Mouse (Mus musculus) liver, adult 2 months (tissue): Measurements from ENCODE around the gene Cyb5r1. TPM values are rescaled to one million over a fixed set of nuclear protein-coding genes. Genes with fewer than 3 reads are reported as not detected.
"Not testable (repeated sequence)": the region's sequence is repeated elsewhere in the genome, so short reads cannot be mapped to it uniquely, and the experiment has no call there.

Experiments used
- DNase-seq: peaks from one replicate; pipeline ENCODE4 v3.0.0-alpha.2; 2011; ENCODE audit warnings: low read depth, low spot score; ENCODE audit errors: extremely low read depth
- H3K27ac ChIP-seq: fragments of 200-500 bp; replicated peaks from 2 replicates; pipeline ENCODE4 v1.5.1; 2012; ENCODE audit warnings: low read depth, mild to moderate bottlenecking, control low read depth, inconsistent platforms, low read length; ENCODE audit not compliant: insufficient read depth
- H3K27me3 ChIP-seq: fragments of 200-500 bp; 2 replicates; pipeline ENCODE4 v1.6.1; 2012; ENCODE audit warnings: mild to moderate bottlenecking, moderate library complexity, low read length, inconsistent platforms; ENCODE audit not compliant: control insufficient read depth, insufficient read depth
- H3K36me3 ChIP-seq: fragments of 200-500 bp; 2 replicates; pipeline ENCODE4 v1.6.1; 2012; ENCODE audit warnings: low read length, inconsistent platforms; ENCODE audit not compliant: control insufficient read depth, insufficient read depth
- H3K4me1 ChIP-seq: fragments of 200-500 bp; 2 replicates; pipeline ENCODE4 v1.6.1; 2011; ENCODE audit warnings: low read length; ENCODE audit not compliant: control insufficient read depth, insufficient read depth
- H3K4me3 ChIP-seq: fragments of 200-500 bp; 2 replicates; pipeline ENCODE4 v1.5.1; 2011; ENCODE audit warnings: low read depth, mild to moderate bottlenecking, control low read depth, low read length, moderate library complexity; ENCODE audit not compliant: insufficient read depth
- H3K79me2 ChIP-seq: fragments of 200-500 bp; 2 replicates; pipeline ENCODE4 v1.6.1; 2012; ENCODE audit warnings: inconsistent platforms, mild to moderate bottlenecking, low read length, moderate library complexity; ENCODE audit not compliant: control insufficient read depth, insufficient read depth
- H3K9ac ChIP-seq: fragments of 200-500 bp; 2 replicates; pipeline ENCODE4 v1.6.1; 2012; ENCODE audit warnings: low read depth, mild to moderate bottlenecking, control low read depth, inconsistent platforms, low read length
- CTCF ChIP-seq: fragments of 200-500 bp; IDR thresholded peaks from 2 replicates; pipeline ENCODE4 v1.5.1; 2011; ENCODE audit warnings: low read depth, low read length, control low read depth
- POLR2A ChIP-seq: fragments of 200-500 bp; IDR thresholded peaks from 2 replicates; pipeline ENCODE4 v1.6.1; 2011; ENCODE audit warnings: low read length, control low read depth; ENCODE audit not compliant: insufficient read depth; ENCODE audit errors: extremely low read depth
- WGBS: fragments of 180-500 bp; shearing (Covaris S2); methylation state at CpG from one replicate; pipeline ENCODE4 v1.1.7; 2018; 5-methylcytosine and 5-hydroxymethylcytosine counted together
- polyA plus RNA-seq: library from polyadenylated mRNA; depleted of rRNA; stranded (reverse); fragments of >200 nt; gene quantifications from 2 replicates; pipeline ENCODE4 v1.2.3, GENCODE M21; 2012
- total RNA-seq: library from RNA; depleted of rRNA; stranded (reverse); fragments of >200 nt; gene quantifications from 2 replicates; pipeline ENCODE4 v1.2.3, GENCODE M21; 2014

Cyb5r1 gene
- total and polyA plus RNA-seq, 2 experiments: 4.7 to 16.3 TPM

DNA sequence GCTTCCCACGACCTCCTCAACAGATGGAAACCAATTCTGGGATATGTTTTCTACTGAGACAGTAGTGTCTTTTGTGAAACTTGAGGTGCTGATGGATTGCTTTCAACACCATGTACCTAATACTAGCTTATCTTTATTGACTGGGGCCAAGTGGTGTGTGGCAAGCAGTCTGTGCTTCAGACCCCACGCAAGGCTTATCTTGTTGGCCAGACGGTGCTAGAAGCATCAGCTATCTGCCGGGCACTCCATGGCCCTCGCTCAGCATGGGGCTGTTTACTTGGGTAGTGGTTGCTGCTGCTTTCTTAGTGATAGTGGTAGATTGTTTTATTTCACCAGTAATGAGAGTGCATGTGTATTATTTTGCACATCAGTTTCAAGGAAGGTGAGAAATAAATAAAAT is 20.9 kb downstream of the Cyb5r1 start:
- Histone ChIP-seq H3K79me2 (peaks cover 5% of the 10 kb centered on the region; the same call in 1 of the 2 replicates), H3K4me1 (no peaks in the 10 kb centered on the region), H3K27ac (no peak overlapping the region), H3K36me3 (peaks cover 70% of the 10 kb centered on the region), H3K4me3 (no peak overlapping the region), H3K27me3 (no peaks in the 10 kb centered on the region), H3K9ac (no peak overlapping the region)
- TF ChIP-seq CTCF: no peak
- no peak for TF ChIP-seq POLR2A
- 79% methylated on average over 5 of the region's 5 CpGs for WGBS
- DNase-seq: no peak

DNA sequence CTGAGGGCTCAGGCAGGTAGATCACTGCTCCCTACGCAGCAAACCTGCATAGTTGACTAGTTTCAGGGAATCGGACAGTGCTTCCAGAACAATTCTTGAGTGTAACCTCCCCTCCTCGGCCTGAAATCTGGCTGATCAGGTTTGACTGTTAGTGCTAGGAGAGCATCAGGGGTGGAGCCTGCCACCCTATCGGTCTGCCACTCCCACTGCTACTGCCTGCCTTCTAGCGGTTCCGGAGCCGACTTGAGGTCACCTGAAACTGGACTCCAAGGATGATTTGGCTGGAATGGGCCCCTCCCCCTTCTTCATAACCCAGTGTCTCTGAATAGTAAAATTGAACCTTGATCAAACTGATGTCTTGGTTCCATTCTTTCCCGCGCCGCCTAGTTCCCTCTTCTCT is 27.6 kb downstream of the Cyb5r1 start:
- DNase-seq: no peak
- WGBS: 88% methylated on average over 10 of the region's 10 CpGs
- no peaks in the 10 kb centered on the region for H3K27me3 ChIP-seq
- H3K27ac ChIP-seq: no peak overlapping the region
- no peaks in the 10 kb centered on the region for H3K4me1 ChIP-seq
- no peak overlapping the region for H3K4me3 ChIP-seq
- no peaks in the 10 kb centered on the region for H3K79me2 ChIP-seq
- no peak overlapping the region for H3K9ac ChIP-seq
- peaks cover 35% of the 10 kb centered on the region for H3K36me3 ChIP-seq
- TF ChIP-seq POLR2A: no peak
- TF ChIP-seq CTCF: no peak

DNA sequence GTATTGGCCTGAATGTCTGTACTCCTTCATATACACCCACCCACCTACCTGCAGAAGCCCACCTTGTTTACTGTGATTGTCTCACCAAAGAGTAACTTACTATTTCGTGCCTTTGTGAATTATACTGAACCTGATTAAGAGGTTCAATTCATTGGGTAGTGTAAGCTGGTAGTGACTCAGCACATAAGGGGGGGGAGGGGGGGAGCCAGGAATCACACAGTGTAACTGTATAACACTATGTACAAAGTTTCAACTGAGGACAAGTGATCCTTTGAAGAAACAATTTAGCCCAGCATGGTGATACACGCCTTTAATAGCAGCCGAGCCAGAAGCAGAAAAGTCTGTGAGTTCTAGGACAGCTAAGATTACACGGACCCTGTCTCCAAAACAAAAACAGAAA is 28.1 kb downstream of the Cyb5r1 start:
- Histone ChIP-seq H3K4me1 (no peaks in the 10 kb centered on the region), H3K4me3 (no peak overlapping the region), H3K27me3 (no peaks in the 10 kb centered on the region), H3K27ac (no peak overlapping the region), H3K36me3 (peaks cover 30% of the 10 kb centered on the region), H3K79me2 (no peaks in the 10 kb centered on the region), H3K9ac (no peak overlapping the region)
- DNase-seq: no peak
- TF ChIP-seq CTCF: no peak
- TF ChIP-seq POLR2A: no peak
- WGBS: 88% methylated on average over 4 of the region's 4 CpGs

DNA sequence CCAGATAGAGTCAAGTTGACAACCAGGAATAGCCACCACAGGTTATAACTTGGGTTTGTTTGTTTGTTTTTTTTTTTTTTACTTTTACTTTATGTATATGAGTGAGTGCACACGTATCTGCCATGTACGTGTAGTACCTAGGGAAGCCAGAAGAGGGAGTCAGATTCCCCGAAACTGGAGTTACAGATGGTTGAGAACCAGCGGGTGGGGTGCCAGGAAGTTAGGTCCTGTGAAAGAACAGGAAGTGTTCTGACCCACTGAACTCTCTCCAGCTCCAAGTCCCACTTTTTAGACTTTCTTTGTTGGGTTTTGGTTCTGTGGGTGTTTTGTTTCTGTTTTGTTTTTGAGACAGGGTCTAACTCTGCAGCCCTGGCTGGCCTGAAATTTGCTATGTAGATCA is 30.1 kb downstream of the Cyb5r1 start:
- Histone ChIP-seq H3K27me3 (no peaks in the 10 kb centered on the region), H3K36me3 (peaks cover 16% of the 10 kb centered on the region; the same call in 1 of the 2 replicates), H3K4me3 (no peak overlapping the region), H3K9ac (no peak overlapping the region), H3K4me1 (no peaks in the 10 kb centered on the region), H3K79me2 (no peaks in the 10 kb centered on the region), H3K27ac (no peak overlapping the region)
- TF ChIP-seq CTCF: peak; percentile 28; the same call in 1 of the 2 replicates
- TF ChIP-seq POLR2A: no peak
- 59% methylated on average over 4 of the region's 4 CpGs for WGBS
- no peak for DNase-seq

DNA sequence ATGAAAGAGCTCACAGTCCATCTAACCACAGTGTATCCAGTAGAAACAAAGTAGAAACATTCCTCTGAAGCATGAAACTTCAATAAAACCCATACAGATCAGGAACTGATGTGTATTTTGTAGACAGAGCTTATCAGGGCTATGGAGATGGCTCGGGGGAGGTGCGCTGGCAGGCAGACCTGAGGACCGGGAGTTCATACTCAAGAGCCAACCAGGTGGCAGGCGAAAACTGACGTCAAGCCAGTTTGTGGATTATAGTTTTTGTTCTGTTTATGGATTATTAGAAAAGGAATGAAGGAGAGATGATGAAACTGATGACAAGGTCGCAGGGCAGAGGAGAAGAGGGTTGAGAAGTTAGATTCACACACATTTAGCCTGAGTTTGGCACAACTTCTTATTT is 35.1 kb downstream of the Cyb5r1 start:
- no peaks in the 10 kb centered on the region for H3K27me3 ChIP-seq
- DNase-seq: no peak
- H3K79me2 ChIP-seq: no peaks in the 10 kb centered on the region
- H3K4me3 ChIP-seq: no peak overlapping the region
- no peaks in the 10 kb centered on the region for H3K36me3 ChIP-seq
- 82% methylated on average over 6 of the region's 6 CpGs for WGBS
- H3K9ac ChIP-seq: no peak overlapping the region
- TF ChIP-seq CTCF (no peak), POLR2A (no peak)
- H3K27ac ChIP-seq: no peak overlapping the region
- no peaks in the 10 kb centered on the region for H3K4me1 ChIP-seq

DNA sequence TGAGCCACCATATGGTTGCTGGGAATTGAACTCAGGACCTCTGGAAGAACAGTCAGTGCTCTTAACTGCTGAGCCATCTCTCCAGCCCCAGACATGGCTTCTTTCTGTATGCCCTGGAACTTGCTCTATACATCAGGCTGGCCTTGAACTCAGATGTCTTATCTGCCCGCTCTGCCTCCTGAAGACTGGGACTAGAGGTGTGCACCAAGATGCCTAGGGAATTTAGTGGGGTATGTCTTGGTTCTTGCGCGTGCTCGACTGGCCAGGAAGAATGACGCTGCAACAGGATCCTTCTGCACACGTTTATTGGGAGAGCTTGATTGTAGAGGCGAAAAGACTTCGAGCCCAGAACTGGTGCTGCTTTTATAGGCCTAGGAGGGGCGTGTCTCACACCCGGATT is 36.4 kb downstream of the Cyb5r1 start:
- H3K27me3 ChIP-seq, H3K27ac ChIP-seq, H3K4me1 ChIP-seq, H3K36me3 ChIP-seq, H3K9ac ChIP-seq, H3K4me3 ChIP-seq, DNase-seq, H3K79me2 ChIP-seq: not testable (repeated sequence)
- 97% methylated on average over 8 of the region's 10 CpGs for WGBS

DNA sequence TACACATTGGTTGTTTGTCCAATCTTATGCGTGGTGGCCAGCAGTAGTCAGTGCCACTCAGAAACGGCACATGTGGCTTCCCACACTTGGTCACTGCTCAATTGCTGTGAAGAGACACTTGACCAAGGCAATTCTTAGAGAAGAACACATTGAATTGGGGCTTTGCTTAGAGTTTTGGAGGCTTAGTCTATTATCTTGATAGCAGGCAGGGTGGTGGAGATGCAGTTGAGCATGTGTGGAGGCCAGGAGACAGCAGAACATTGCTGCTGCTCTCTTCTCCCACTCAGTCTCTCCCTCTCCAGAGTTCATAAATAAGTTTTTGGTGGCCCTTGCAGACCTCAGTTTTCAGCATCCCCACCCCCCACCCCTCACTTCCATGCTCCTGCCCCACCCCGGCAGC is 37.0 kb downstream of the Cyb5r1 start:
- WGBS: 94% methylated on average over 3 of the region's 3 CpGs
- Histone ChIP-seq H3K79me2 (no peaks in the 10 kb centered on the region), H3K4me3 (no peak overlapping the region), H3K9ac (no peak overlapping the region), H3K4me1 (no peaks in the 10 kb centered on the region), H3K27me3 (no peaks in the 10 kb centered on the region), H3K36me3 (no peaks in the 10 kb centered on the region), H3K27ac (no peak overlapping the region)
- TF ChIP-seq CTCF (no peak), POLR2A (no peak)
- DNase-seq: no peak

DNA sequence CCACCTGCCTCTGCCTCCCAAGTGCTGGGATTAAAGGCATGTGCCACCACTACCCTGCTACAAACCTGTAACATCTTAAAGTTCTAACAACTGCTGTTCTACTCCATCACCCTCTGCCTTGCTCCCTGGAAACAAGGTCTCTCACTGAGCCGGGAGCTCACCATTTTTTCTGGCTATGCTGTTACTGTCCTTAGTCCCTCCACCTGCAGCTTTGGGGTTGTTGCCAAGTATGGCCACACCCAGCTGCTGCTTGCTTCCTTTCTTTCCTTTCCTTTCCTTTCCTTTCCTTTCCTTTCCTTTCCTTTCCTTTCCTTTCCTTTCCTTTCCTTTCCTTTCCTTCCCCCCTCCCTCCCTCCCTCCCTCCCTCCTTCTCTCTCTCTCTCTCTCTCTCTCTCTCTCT is 37.9 kb downstream of the Cyb5r1 start:
- not testable (repeated sequence) for H3K9ac ChIP-seq, H3K27ac ChIP-seq, H3K27me3 ChIP-seq, H3K4me3 ChIP-seq, DNase-seq, H3K36me3 ChIP-seq, H3K79me2 ChIP-seq, H3K4me1 ChIP-seq
- 81% methylated on average over 1 of the region's 1 CpGs for WGBS
